Comparison of ENCODE assay signal across 19 mouse cellular contexts in genomic region chr7:30844676-30845297, GRCm38 (mm10). TPM values are rescaled to one million over a fixed set of nuclear protein-coding genes. Genes with fewer than 3 reads are reported as not detected.
A peak's percentile ranks its signal among the peaks of the same experiment; 100 is the strongest.
DNase-seq lines count a peak whose midpoint lies in the region; ATAC-seq and TF ChIP-seq lines count a peak whose summit lies in the region.
"Had no signal": no experiment of that assay in that cellular context is flagged by ENCODE, and none has a peak within 500 bp of the region (broad histone marks: within the 10 kb centered on the region; RNA-seq: fewer than 3 reads in every experiment).

No protein-coding gene starts in this region.

- no peaks in the 10 kb centered on the region for H3K9me3 ChIP-seq in E14TG2a.4 (ENCODE audit: low read length)
- H3K9me3 ChIP-seq in ES-Bruce4 (replicated peaks; ENCODE audit: control insufficient read depth, insufficient read depth, low read length, poor library complexity, severe bottlenecking): no peaks in the 10 kb centered on the region
- H3K9me3 ChIP-seq in forebrain, embryonic 16.5 days (ENCODE audit: control insufficient read depth, low read length): no peaks in the 10 kb centered on the region
- H3K9me3 ChIP-seq in midbrain, embryonic 14.5 days (ENCODE audit: control insufficient read depth, low read length): no peaks in the 10 kb centered on the region
- H3K9me3 ChIP-seq in intestine, postnatal 0 days (ENCODE audit: control insufficient read depth): no peaks in the 10 kb centered on the region
- H3K9me3 ChIP-seq: embryonic facial prominence, embryonic 15.5 days; liver, embryonic 12.5 days; stomach, embryonic 15.5 days had no signal

- H3K4me3 ChIP-seq in E14TG2a.4 (replicated peaks; ENCODE audit: low read length): peak overlapping the region; percentile 30; the same call in 1 of the 2 replicates
- H3K4me3 ChIP-seq in ES-Bruce4 (ENCODE audit: low read depth, low read length): no peak overlapping the region
- no peak overlapping the region for H3K4me3 ChIP-seq in forebrain, embryonic 16.5 days (replicated peaks; ENCODE audit: low read length)
- no peak overlapping the region for H3K4me3 ChIP-seq in midbrain, embryonic 14.5 days (replicated peaks; ENCODE audit: low read depth, low read length)
- no peak overlapping the region for H3K4me3 ChIP-seq in intestine, postnatal 0 days (ENCODE audit: low read depth, low read length)
- H3K4me3 ChIP-seq: embryonic facial prominence, embryonic 15.5 days; liver, embryonic 12.5 days; stomach, embryonic 15.5 days had no signal

- peak; percentile 65 for DNase-seq in midbrain, embryonic 14.5 days
- no peak for DNase-seq in spleen, adult 18-20 months
- no peak for DNase-seq in MN1 (ENCODE audit: low spot score)
- DNase-seq: adrenal gland, adult 2 months; cerebellum, adult 8-10 months; gastrocnemius, postnatal 25 days; kidney, postnatal 14 days; layer of hippocampus, postnatal 36 days had no signal

- H3K27me3 ChIP-seq in E14TG2a.4 (ENCODE audit: insufficient read depth, low read length) (no peaks in the 10 kb centered on the region), ES-Bruce4 (ENCODE audit: control insufficient read depth, insufficient read depth, low read length, poor library complexity, severe bottlenecking) (no peaks in the 10 kb centered on the region)
- H3K27me3 ChIP-seq in forebrain, embryonic 16.5 days (replicated peaks; ENCODE audit: control insufficient read depth, insufficient read depth, low read length): no peaks in the 10 kb centered on the region
- no peaks in the 10 kb centered on the region for H3K27me3 ChIP-seq in midbrain, embryonic 14.5 days (ENCODE audit: control insufficient read depth, insufficient read depth, low read length)
- no peaks in the 10 kb centered on the region for H3K27me3 ChIP-seq in intestine, postnatal 0 days (replicated peaks; ENCODE audit: control insufficient read depth, insufficient read depth, low read length)
- H3K27me3 ChIP-seq: embryonic facial prominence, embryonic 15.5 days; liver, embryonic 12.5 days; stomach, embryonic 15.5 days had no signal

- 0 out of 2 replicates have a peak, but pooled peaks have one; percentile 10 for TF ChIP-seq EP300 in ES-Bruce4 (IDR thresholded peaks at IDR 0.05; ENCODE audit: insufficient read depth, low read depth, low read length)

- H3K27ac ChIP-seq in ES-Bruce4 (ENCODE audit: insufficient read depth, low read length): peak overlapping the region; percentile 82
- H3K27ac ChIP-seq in forebrain, embryonic 16.5 days (ENCODE audit: low read length): peak overlapping the region; percentile 39; the same call in 1 of the 2 replicates
- peak overlapping the region; percentile 76 for H3K27ac ChIP-seq in midbrain, embryonic 14.5 days (replicated peaks; ENCODE audit: low read depth, low read length)
- no peak overlapping the region for H3K27ac ChIP-seq in intestine, postnatal 0 days (ENCODE audit: low read depth, low read length)
- H3K27ac ChIP-seq: embryonic facial prominence, embryonic 15.5 days; liver, embryonic 12.5 days; stomach, embryonic 15.5 days had no signal

- H3K4me1 ChIP-seq in E14TG2a.4 (replicated peaks; ENCODE audit: low read depth, low read length) (peaks cover 78% of the 10 kb centered on the region), ES-Bruce4 (ENCODE audit: control insufficient read depth, insufficient read depth, low read length) (peaks cover 5% of the 10 kb centered on the region)
- H3K4me1 ChIP-seq in forebrain, embryonic 16.5 days (replicated peaks; ENCODE audit: control insufficient read depth, insufficient read depth, low read length): no peaks in the 10 kb centered on the region
- H3K4me1 ChIP-seq in midbrain, embryonic 14.5 days (ENCODE audit: control insufficient read depth, insufficient read depth, low read length): peaks cover 6% of the 10 kb centered on the region; the same call in 1 of the 2 replicates
- H3K4me1 ChIP-seq in intestine, postnatal 0 days (replicated peaks; ENCODE audit: control insufficient read depth, insufficient read depth, low read length): peaks cover 9% of the 10 kb centered on the region; the same call in 1 of the 2 replicates
- H3K4me1 ChIP-seq: embryonic facial prominence, embryonic 15.5 days; stomach, embryonic 15.5 days had no signal

- H3K4me2 ChIP-seq in forebrain, embryonic 16.5 days (ENCODE audit: low read length): no peak overlapping the region
- no peak overlapping the region for H3K4me2 ChIP-seq in midbrain, embryonic 14.5 days (ENCODE audit: low read length)
- no peak overlapping the region for H3K4me2 ChIP-seq in intestine, postnatal 0 days (replicated peaks; ENCODE audit: low read depth)
- H3K4me2 ChIP-seq: embryonic facial prominence, embryonic 15.5 days; heart, embryonic 11.5 days; liver, embryonic 12.5 days; stomach, embryonic 15.5 days had no signal

- peak; percentile 75 for ATAC-seq in forebrain, embryonic 16.5 days
- no peak for ATAC-seq in midbrain, embryonic 14.5 days (ENCODE audit: low FRiP score, low TSS enrichment)
- no peak for ATAC-seq in intestine, postnatal 0 days
- ATAC-seq: intestine, embryonic 16.5 days; liver, embryonic 12.5 days had no signal

- H3K9ac ChIP-seq in ES-Bruce4 (ENCODE audit: low read depth, poor library complexity, severe bottlenecking): no peak overlapping the region
- H3K9ac ChIP-seq in forebrain, embryonic 16.5 days (replicated peaks; ENCODE audit: low read depth, low read length): no peak overlapping the region
- no peak overlapping the region for H3K9ac ChIP-seq in midbrain, embryonic 14.5 days (replicated peaks; ENCODE audit: low read length)
- H3K9ac ChIP-seq in intestine, postnatal 0 days (ENCODE audit: low read depth, low read length): no peak overlapping the region
- H3K9ac ChIP-seq: embryonic facial prominence, embryonic 15.5 days; liver, embryonic 12.5 days; stomach, embryonic 15.5 days had no signal

- TF ChIP-seq CTCF in E14TG2a.4 (conservative IDR thresholded peaks at IDR 0.05; ENCODE audit: low read length) (no peak), ES-Bruce4 (IDR thresholded peaks at IDR 0.05; ENCODE audit: low read depth, low read length) (no peak)
- TF ChIP-seq CTCF in intestine, postnatal 0 days (IDR thresholded peaks at IDR 0.05; ENCODE audit: low read depth): no peak

- H3K36me3 ChIP-seq in E14TG2a.4 (ENCODE audit: insufficient read depth, low read length) (no peaks in the 10 kb centered on the region), ES-Bruce4 (ENCODE audit: control insufficient read depth, insufficient read depth, low read length, poor library complexity, severe bottlenecking) (no peaks in the 10 kb centered on the region)
- H3K36me3 ChIP-seq in forebrain, embryonic 16.5 days (ENCODE audit: control insufficient read depth, insufficient read depth): no peaks in the 10 kb centered on the region
- H3K36me3 ChIP-seq in midbrain, embryonic 14.5 days (ENCODE audit: control insufficient read depth, insufficient read depth, low read length): no peaks in the 10 kb centered on the region
- no peaks in the 10 kb centered on the region for H3K36me3 ChIP-seq in intestine, postnatal 0 days (ENCODE audit: control insufficient read depth, insufficient read depth)
- H3K36me3 ChIP-seq: embryonic facial prominence, embryonic 15.5 days; liver, embryonic 12.5 days; stomach, embryonic 15.5 days had no signal

- WGBS in forebrain, embryonic 16.5 days: 42% methylated on average over 7 of the region's 7 CpGs
- 29% methylated on average over 7 of the region's 7 CpGs for WGBS in midbrain, embryonic 14.5 days
- 34% methylated on average over 7 of the region's 7 CpGs for WGBS in intestine, postnatal 0 days

- no peak for TF ChIP-seq POLR2A in ES-Bruce4 (IDR thresholded peaks at IDR 0.05; ENCODE audit: insufficient read depth, low read length)

RNA-seq across cellular contexts. Expression of gene Ffar3, which starts 11.2 kb away (rescaled TPM):
- not detected in 2 replicates for polyA plus RNA-seq in ES-Bruce4 (2011; ENCODE audit: insufficient read depth, insufficient read length, low read depth, missing spikeins)
- polyA plus RNA-seq in forebrain, embryonic 16.5 days (2015; fragmentation: Nextera tagmentation; extraction: Ambion mirVana): not detected in 2 replicates
- not detected in 2 replicates for polyA plus RNA-seq in midbrain, embryonic 14.5 days (2014; fragmentation: Nextera tagmentation; extraction: Ambion mirVana)
- 0.21 and 0.47 TPM in 2 replicates for polyA plus RNA-seq in intestine, postnatal 0 days (2015; fragmentation: Nextera tagmentation; extraction: Ambion mirVana)
- polyA plus RNA-seq: embryonic facial prominence, embryonic 15.5 days; heart, embryonic 11.5 days; liver, embryonic 12.5 days; lung, embryonic 16.5 days had no signal

RNA-seq across cellular contexts. Expression of gene Ffar1, which starts 16.6 kb away (rescaled TPM):
- not detected in 2 replicates for polyA plus RNA-seq in ES-Bruce4 (2011; ENCODE audit: insufficient read depth, insufficient read length, low read depth, missing spikeins)
- polyA plus RNA-seq in forebrain, embryonic 16.5 days (2015; fragmentation: Nextera tagmentation; extraction: Ambion mirVana): not detected in 2 replicates
- polyA plus RNA-seq in midbrain, embryonic 14.5 days (2014; fragmentation: Nextera tagmentation; extraction: Ambion mirVana): not detected in 2 replicates
- 0.13 and 0.21 TPM in 2 replicates for polyA plus RNA-seq in intestine, postnatal 0 days (2015; fragmentation: Nextera tagmentation; extraction: Ambion mirVana)
- polyA plus RNA-seq: adrenal gland, adult 2 months; embryonic facial prominence, embryonic 15.5 days; heart, embryonic 11.5 days; liver, embryonic 12.5 days; lung, embryonic 16.5 days had no signal

RNA-seq across cellular contexts. Expression of gene Ffar2, which starts 21.2 kb away (rescaled TPM):
- polyA plus RNA-seq in ES-Bruce4 (2011; ENCODE audit: insufficient read depth, insufficient read length, low read depth, missing spikeins): not detected in 2 replicates
- 0.14 TPM in 1 of 2 replicates, not detected in the other for polyA plus RNA-seq in forebrain, embryonic 16.5 days (2015; fragmentation: Nextera tagmentation; extraction: Ambion mirVana)
- polyA plus RNA-seq in midbrain, embryonic 14.5 days (2014; fragmentation: Nextera tagmentation; extraction: Ambion mirVana): 0.11 TPM in 1 of 2 replicates, not detected in the other
- 12.5 and 12.6 TPM in 2 replicates for polyA plus RNA-seq in intestine, postnatal 0 days (2015; fragmentation: Nextera tagmentation; extraction: Ambion mirVana)
- polyA plus RNA-seq: embryonic facial prominence, embryonic 15.5 days; heart, embryonic 11.5 days had no signal

RNA-seq across cellular contexts. Expression of gene Cd22, which starts 35.4 kb away (rescaled TPM):
- not detected in 2 replicates for polyA plus RNA-seq in ES-Bruce4 (2011; ENCODE audit: insufficient read depth, insufficient read length, low read depth, missing spikeins)
- 0.25 TPM in 1 of 2 replicates, not detected in the other for polyA plus RNA-seq in forebrain, embryonic 16.5 days (2015; fragmentation: Nextera tagmentation; extraction: Ambion mirVana)
- not detected in 2 replicates for polyA plus RNA-seq in midbrain, embryonic 14.5 days (2014; fragmentation: Nextera tagmentation; extraction: Ambion mirVana)
- 0.27 and 0.51 TPM in 2 replicates for polyA plus RNA-seq in intestine, postnatal 0 days (2015; fragmentation: Nextera tagmentation; extraction: Ambion mirVana)
- polyA plus RNA-seq: heart, embryonic 11.5 days had no signal

RNA-seq across cellular contexts. Expression of gene Krtdap, which starts 57.1 kb away (rescaled TPM):
- 5.0 and 9.1 TPM in 2 replicates for polyA plus RNA-seq in ES-Bruce4 (2011; ENCODE audit: insufficient read depth, insufficient read length, low read depth, missing spikeins)
- 3.9 TPM in 1 of 2 replicates, not detected in the other for polyA plus RNA-seq in forebrain, embryonic 16.5 days (2015; fragmentation: Nextera tagmentation; extraction: Ambion mirVana)
- not detected in 2 replicates for polyA plus RNA-seq in midbrain, embryonic 14.5 days (2014; fragmentation: Nextera tagmentation; extraction: Ambion mirVana)
- polyA plus RNA-seq in intestine, postnatal 0 days (2015; fragmentation: Nextera tagmentation; extraction: Ambion mirVana): 4.1 and 4.8 TPM in 2 replicates
- polyA plus RNA-seq: adrenal gland, adult 2 months; cortical plate, adult 2 months; heart, embryonic 11.5 days; liver, embryonic 12.5 days had no signal

Comparison
In these comparisons a context has a peak if more than half of its experiments do, and no peak if none do; other contexts are left out.
1. RNA of gene Ffar2, which starts 21.2 kb away (polyA plus RNA-seq): 12.5 to 12.6 TPM in intestine, postnatal 0 days; 0.14 TPM in forebrain, embryonic 16.5 days, not detected in ES-Bruce4 and 0.11 TPM in midbrain, embryonic 14.5 days; every median in the first group is over 10 times any median in the second.